12 mouse cellular contexts compared by ENCODE assay signal in genomic region chr11:98835725-98836124, GRCm38 (mm10). TPM values are rescaled to one million over a fixed set of nuclear protein-coding genes. Genes with fewer than 3 reads are reported as not detected.
DNase-seq lines count a peak whose midpoint lies in the region; ATAC-seq and TF ChIP-seq lines count a peak whose summit lies in the region.
"Had no signal": no experiment of that assay in that cellular context is flagged by ENCODE, and none has a peak within 500 bp of the region (broad histone marks: within the 10 kb centered on the region; RNA-seq: fewer than 3 reads in every experiment).

No protein-coding gene starts in this region.

- 0 out of 2 replicates have a peak, but pooled peaks have one; percentile 2 for ATAC-seq in midbrain, embryonic 13.5 days
- no peak for ATAC-seq in midbrain, embryonic 14.5 days (ENCODE audit: low FRiP score, low TSS enrichment)
- peak; percentile 34 for ATAC-seq in forebrain, postnatal 0 days
- no peak for ATAC-seq in stomach, embryonic 15.5 days (ENCODE audit: insufficient read depth, low FRiP score, low read depth)

- H3K4me1 ChIP-seq in midbrain, embryonic 13.5 days (replicated peaks): peaks cover 56% of the 10 kb centered on the region
- H3K4me1 ChIP-seq in midbrain, embryonic 14.5 days (ENCODE audit: control insufficient read depth, insufficient read depth, low read length): peaks cover 20% of the 10 kb centered on the region
- peaks cover 26% of the 10 kb centered on the region for H3K4me1 ChIP-seq in forebrain, postnatal 0 days (ENCODE audit: insufficient read depth)
- peaks cover 11% of the 10 kb centered on the region for H3K4me1 ChIP-seq in stomach, embryonic 15.5 days

- no peaks in the 10 kb centered on the region for H3K9me3 ChIP-seq in midbrain, embryonic 13.5 days
- no peaks in the 10 kb centered on the region for H3K9me3 ChIP-seq in midbrain, embryonic 14.5 days (ENCODE audit: control insufficient read depth, low read length)
- no peaks in the 10 kb centered on the region for H3K9me3 ChIP-seq in forebrain, postnatal 0 days (ENCODE audit: low read length)
- no peaks in the 10 kb centered on the region for H3K9me3 ChIP-seq in stomach, embryonic 15.5 days
- H3K9me3 ChIP-seq: hindbrain, embryonic 13.5 days; neural tube, embryonic 12.5 days had no signal

- peaks cover 42% of the 10 kb centered on the region for H3K36me3 ChIP-seq in midbrain, embryonic 13.5 days
- peaks cover 39% of the 10 kb centered on the region for H3K36me3 ChIP-seq in midbrain, embryonic 14.5 days (ENCODE audit: control insufficient read depth, insufficient read depth, low read length)
- H3K36me3 ChIP-seq in forebrain, postnatal 0 days (ENCODE audit: insufficient read depth): peaks cover 26% of the 10 kb centered on the region
- H3K36me3 ChIP-seq in stomach, embryonic 15.5 days: peaks cover 29% of the 10 kb centered on the region

- no peak overlapping the region for H3K4me2 ChIP-seq in midbrain, embryonic 13.5 days (replicated peaks)
- no peak overlapping the region for H3K4me2 ChIP-seq in midbrain, embryonic 14.5 days (ENCODE audit: low read length)
- H3K4me2 ChIP-seq in forebrain, postnatal 0 days (ENCODE audit: low read depth): peak overlapping the region; percentile 93; the same call in 1 of the 2 replicates
- peak overlapping the region; percentile 89; the same call in 1 of the 2 replicates for H3K4me2 ChIP-seq in stomach, embryonic 15.5 days

- H3K27ac ChIP-seq in midbrain, embryonic 13.5 days: no peak overlapping the region
- no peak overlapping the region for H3K27ac ChIP-seq in midbrain, embryonic 14.5 days (replicated peaks; ENCODE audit: low read depth, low read length)
- H3K27ac ChIP-seq in forebrain, postnatal 0 days (ENCODE audit: low read depth, low read length): peak overlapping the region; percentile 77
- peak overlapping the region; percentile 64 for H3K27ac ChIP-seq in stomach, embryonic 15.5 days
- H3K27ac ChIP-seq: hindbrain, embryonic 13.5 days; neural tube, embryonic 12.5 days had no signal

- no peak for TF ChIP-seq CTCF in forebrain, postnatal 0 days (IDR thresholded peaks at IDR 0.05; ENCODE audit: low read depth)

- DNase-seq in heart, adult 11 months: peak; percentile 89
- DNase-seq in heart, adult 18-20 months: no peak
- no peak for DNase-seq in midbrain, embryonic 14.5 days
- DNase-seq in forebrain, postnatal 0 days: peak; percentile 59
- DNase-seq in kidney, adult 11 months: no peak
- DNase-seq in thymus, postnatal 36 days: no peak
- DNase-seq: adrenal gland, postnatal 10 days; cerebellum, adult 11 months had no signal

- H3K9ac ChIP-seq in midbrain, embryonic 13.5 days (replicated peaks): no peak overlapping the region
- H3K9ac ChIP-seq in midbrain, embryonic 14.5 days (replicated peaks; ENCODE audit: low read length): no peak overlapping the region
- no peak overlapping the region for H3K9ac ChIP-seq in forebrain, postnatal 0 days
- H3K9ac ChIP-seq in stomach, embryonic 15.5 days: no peak overlapping the region
- H3K9ac ChIP-seq: neural tube, embryonic 12.5 days had no signal

- H3K27me3 ChIP-seq in midbrain, embryonic 13.5 days: peaks cover 15% of the 10 kb centered on the region
- H3K27me3 ChIP-seq in midbrain, embryonic 14.5 days (ENCODE audit: control insufficient read depth, insufficient read depth, low read length): no peaks in the 10 kb centered on the region
- H3K27me3 ChIP-seq in forebrain, postnatal 0 days (ENCODE audit: insufficient read depth, low read length): no peaks in the 10 kb centered on the region
- 0 out of 2 replicates have a peak, but pooled peaks cover 3% of the 10 kb centered on the region for H3K27me3 ChIP-seq in stomach, embryonic 15.5 days (replicated peaks)

- H3K4me3 ChIP-seq in midbrain, embryonic 13.5 days (replicated peaks): no peak overlapping the region
- no peak overlapping the region; the same call in 1 of the 2 replicates for H3K4me3 ChIP-seq in midbrain, embryonic 14.5 days (replicated peaks; ENCODE audit: low read depth, low read length)
- no peak overlapping the region for H3K4me3 ChIP-seq in forebrain, postnatal 0 days (ENCODE audit: low read depth, low read length)
- no peak overlapping the region for H3K4me3 ChIP-seq in stomach, embryonic 15.5 days (replicated peaks)

- 64% methylated on average over 3 of the region's 3 CpGs for WGBS in midbrain, embryonic 13.5 days
- 66% methylated on average over 3 of the region's 3 CpGs for WGBS in midbrain, embryonic 14.5 days
- 46% methylated on average over 3 of the region's 3 CpGs for WGBS in forebrain, postnatal 0 days
- 47% methylated on average over 3 of the region's 3 CpGs for WGBS in stomach, embryonic 15.5 days

RNA-seq across cellular contexts. Expression of gene Rapgefl1, which starts 0.9 kb away (rescaled TPM):
- under 1 TPM; 0.72 to 0.82 TPM for total RNA-seq in heart, adult 18-20 months (2021)
- 4.7 and 5.8 TPM in 2 replicates for polyA plus RNA-seq in midbrain, embryonic 13.5 days (2015; fragmentation: Nextera tagmentation; extraction: Ambion mirVana)
- polyA plus RNA-seq in midbrain, embryonic 14.5 days (2014; fragmentation: Nextera tagmentation; extraction: Ambion mirVana): 8.8 and 9.6 TPM in 2 replicates
- 28.7 TPM in 2 replicates for total RNA-seq in forebrain, postnatal 0 days (2014; rRNA removed)
- 5.6 and 9.8 TPM in 2 replicates for polyA plus RNA-seq in forebrain, postnatal 0 days (2015; fragmentation: Nextera tagmentation; extraction: Ambion mirVana)
- polyA plus RNA-seq in stomach, embryonic 15.5 days (2015; fragmentation: Nextera tagmentation; extraction: Ambion mirVana): 3.8 and 4.1 TPM in 2 replicates

RNA-seq across cellular contexts. Expression of gene Wipf2, which starts 27.7 kb away (rescaled TPM):
- 10 to 100 TPM in 1 of 2 experiments, 1 to 10 TPM in 1; 7.3 to 10.1 TPM for total RNA-seq in heart, adult 18-20 months (2021)
- polyA plus RNA-seq in midbrain, embryonic 13.5 days (2015; fragmentation: Nextera tagmentation; extraction: Ambion mirVana): 4.9 and 5.2 TPM in 2 replicates
- polyA plus RNA-seq in midbrain, embryonic 14.5 days (2014; fragmentation: Nextera tagmentation; extraction: Ambion mirVana): 5.4 and 6.1 TPM in 2 replicates
- 7.1 and 8.2 TPM in 2 replicates for total RNA-seq in forebrain, postnatal 0 days (2014; rRNA removed)
- 1.6 and 3.0 TPM in 2 replicates for polyA plus RNA-seq in forebrain, postnatal 0 days (2015; fragmentation: Nextera tagmentation; extraction: Ambion mirVana)
- 4.5 and 5.0 TPM in 2 replicates for polyA plus RNA-seq in stomach, embryonic 15.5 days (2015; fragmentation: Nextera tagmentation; extraction: Ambion mirVana)

RNA-seq across cellular contexts. Expression of gene Casc3, which starts 31.0 kb away (rescaled TPM):
- total RNA-seq in heart, adult 18-20 months (2021): 10 to 100 TPM; 17.2 to 19.3 TPM
- 52.6 and 57.6 TPM in 2 replicates for polyA plus RNA-seq in midbrain, embryonic 13.5 days (2015; fragmentation: Nextera tagmentation; extraction: Ambion mirVana)
- 46.6 and 57.3 TPM in 2 replicates for polyA plus RNA-seq in midbrain, embryonic 14.5 days (2014; fragmentation: Nextera tagmentation; extraction: Ambion mirVana)
- 22.5 and 27.2 TPM in 2 replicates for total RNA-seq in forebrain, postnatal 0 days (2014; rRNA removed)
- polyA plus RNA-seq in forebrain, postnatal 0 days (2015; fragmentation: Nextera tagmentation; extraction: Ambion mirVana): 29.5 and 37.4 TPM in 2 replicates
- 31.7 and 35.3 TPM in 2 replicates for polyA plus RNA-seq in stomach, embryonic 15.5 days (2015; fragmentation: Nextera tagmentation; extraction: Ambion mirVana)

RNA-seq across cellular contexts. Expression of gene Msl1, which starts 40.4 kb away (rescaled TPM):
- total RNA-seq in heart, adult 18-20 months (2021): 10 to 100 TPM; 71.7 to 73.3 TPM
- 34.2 and 34.5 TPM in 2 replicates for polyA plus RNA-seq in midbrain, embryonic 13.5 days (2015; fragmentation: Nextera tagmentation; extraction: Ambion mirVana)
- polyA plus RNA-seq in midbrain, embryonic 14.5 days (2014; fragmentation: Nextera tagmentation; extraction: Ambion mirVana): 25.0 and 35.9 TPM in 2 replicates
- total RNA-seq in forebrain, postnatal 0 days (2014; rRNA removed): 87.2 and 94.6 TPM in 2 replicates
- polyA plus RNA-seq in forebrain, postnatal 0 days (2015; fragmentation: Nextera tagmentation; extraction: Ambion mirVana): 16.3 and 24.1 TPM in 2 replicates
- polyA plus RNA-seq in stomach, embryonic 15.5 days (2015; fragmentation: Nextera tagmentation; extraction: Ambion mirVana): 23.0 and 23.6 TPM in 2 replicates

Comparison
In these comparisons a context has a peak if more than half of its experiments do, and no peak if none do; other contexts are left out.
1. DNase-seq: peak in heart, adult 11 months (single experiment) and forebrain, postnatal 0 days (single experiment); none in heart, adult 18-20 months (0 of 2), midbrain, embryonic 14.5 days (single experiment), kidney, adult 11 months (single experiment) and thymus, postnatal 36 days (0 of 2).
2. ATAC-seq: peak in midbrain, embryonic 13.5 days (single experiment) and forebrain, postnatal 0 days (single experiment); none in midbrain, embryonic 14.5 days (single experiment) and stomach, embryonic 15.5 days (single experiment).
3. H3K27ac ChIP-seq: peak in forebrain, postnatal 0 days (single experiment) and stomach, embryonic 15.5 days (single experiment); none in midbrain, embryonic 13.5 days (single experiment) and midbrain, embryonic 14.5 days (single experiment).
4. H3K4me2 ChIP-seq: peak in forebrain, postnatal 0 days (single experiment) and stomach, embryonic 15.5 days (single experiment); none in midbrain, embryonic 13.5 days (single experiment) and midbrain, embryonic 14.5 days (single experiment).